Mouse (Mus musculus): ENCODE results near the gene Nup85. TPM values are rescaled to one million over a fixed set of nuclear protein-coding genes. Genes with fewer than 3 reads are reported as not detected.

Gene Nup85
- total RNA-seq, 2 experiments from 2014 or later: 33.2 to 43.0 TPM

- no peak for DNase-seq (ENCODE audit: low spot score in 2 of 2)
Measured at GRCm38 (mm10) chr11:115630532-115631504, 66.6 kb downstream of the Nup85 start.

DNA sequence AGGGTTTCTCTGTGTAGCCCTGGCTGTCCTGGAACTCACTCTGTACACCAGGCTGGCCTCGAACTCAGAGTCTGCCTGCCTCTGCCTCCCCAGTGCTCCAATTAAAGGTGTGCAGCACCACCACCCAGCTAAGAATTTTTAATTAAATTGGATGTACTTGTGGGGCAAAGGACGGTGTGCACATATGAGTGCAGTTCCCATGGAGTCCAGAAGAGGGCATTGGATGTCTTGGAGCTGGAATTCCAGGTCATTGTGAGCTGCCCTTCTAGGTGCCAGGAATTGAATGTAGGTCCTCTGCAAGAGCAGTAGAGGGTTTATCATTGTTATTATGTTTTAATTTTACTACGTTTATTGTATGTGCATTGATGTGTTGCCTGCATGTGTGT is 67.3 kb downstream of the Nup85 start:
- DNase-seq (ENCODE audit: low spot score in 2 of 2): no peak

GRCm38 (mm10) chr11:115632247-115632646 is 68.0 kb downstream of the Nup85 start:
- no peak for DNase-seq (ENCODE audit: low spot score in 2 of 2)

- no peak for DNase-seq (ENCODE audit: low spot score in 2 of 2)
Measured at GRCm38 (mm10) chr11:115632862-115633261, 68.6 kb downstream of the Nup85 start.

Other genes with a start within 250 kb of the Nup85 start
- gene Ush1g, start 242.4 kb upstream of the Nup85 start, total RNA-seq (2021): under 1 TPM; 0.36 to 0.74 TPM
- not detected for gene Otop3, start 229.7 kb upstream of the Nup85 start, total RNA-seq (2021)
- 10 to 100 TPM; 31.4 to 65.8 TPM for gene Hid1, start 196.7 kb upstream of the Nup85 start, total RNA-seq (2021)
- gene Cdr2l, start 182.5 kb upstream of the Nup85 start, total RNA-seq (2021): 100 to 1,000 TPM; 159 to 181 TPM
- 100 to 1,000 TPM; 133 to 137 TPM for gene Mrpl58, start 160.7 kb upstream of the Nup85 start, total RNA-seq (2021)
- gene Atp5h, start 144.5 kb upstream of the Nup85 start, total RNA-seq (2021): 100 to 1,000 TPM; 595 to 747 TPM
- gene Kctd2, start 144.3 kb upstream of the Nup85 start, total RNA-seq (2021): 10 to 100 TPM; 44.1 to 71.4 TPM
- gene Trim80, start 123.9 kb upstream of the Nup85 start, total RNA-seq (2021): under 1 TPM; 0.20 to 0.61 TPM
- not detected for gene Slc16a5, start 102.0 kb upstream of the Nup85 start, total RNA-seq (2021)
- gene Armc7, start 88.8 kb upstream of the Nup85 start, total RNA-seq (2021): 10 to 100 TPM in 1 of 2 experiments, 1 to 10 TPM in 1; 7.9 to 11.1 TPM
- 100 to 1,000 TPM in 1 of 2 experiments, 10 to 100 TPM in 1; 68.7 to 154 TPM for gene Nt5c, start 72.6 kb upstream of the Nup85 start, total RNA-seq (2021)
- 10 to 100 TPM; 81.3 to 86.5 TPM for gene Jpt1, start 50.0 kb upstream of the Nup85 start, total RNA-seq (2021)
- gene Sumo2, start 28.2 kb upstream of the Nup85 start, total RNA-seq (2021): 100 to 1,000 TPM; 219 to 240 TPM
- gene Mrps7, start 39.5 kb downstream of the Nup85 start, total RNA-seq (2021): 100 to 1,000 TPM; 105 to 107 TPM
- gene Gga3, start 39.6 kb downstream of the Nup85 start, total RNA-seq (2021): 10 to 100 TPM; 25.6 to 27.0 TPM
- gene Mif4gd, start 48.5 kb downstream of the Nup85 start, total RNA-seq (2021): 100 to 1,000 TPM in 1 of 2 experiments, 10 to 100 TPM in 1; 85.4 to 145 TPM
- gene Slc25a19, start 63.9 kb downstream of the Nup85 start, total RNA-seq (2021): 100 to 1,000 TPM; 108 to 204 TPM
- 100 to 1,000 TPM in 1 of 2 experiments, 10 to 100 TPM in 1; 97.2 to 132 TPM for gene Grb2, start 144.2 kb downstream of the Nup85 start, total RNA-seq (2021)
- 10 to 100 TPM; 57.3 to 70.3 TPM for gene Tmem94, start 201.0 kb downstream of the Nup85 start, total RNA-seq (2021)
- gene Caskin2, start 249.2 kb downstream of the Nup85 start, total RNA-seq (2021): 10 to 100 TPM; 55.1 to 59.8 TPM

Measured in adrenal gland, adult 18-20 months (tissue).